Mouse (Mus musculus) embryo, embryonic 11.5 days (tissue): ENCODE results near the gene Acsm5.

Experiments
- DNase-seq: peaks from one replicate; pipeline ENCODE4 v3.0.0-alpha.2; 2012; ENCODE audit warnings: low read depth, low spot score

Acsm5 gene

DNA sequence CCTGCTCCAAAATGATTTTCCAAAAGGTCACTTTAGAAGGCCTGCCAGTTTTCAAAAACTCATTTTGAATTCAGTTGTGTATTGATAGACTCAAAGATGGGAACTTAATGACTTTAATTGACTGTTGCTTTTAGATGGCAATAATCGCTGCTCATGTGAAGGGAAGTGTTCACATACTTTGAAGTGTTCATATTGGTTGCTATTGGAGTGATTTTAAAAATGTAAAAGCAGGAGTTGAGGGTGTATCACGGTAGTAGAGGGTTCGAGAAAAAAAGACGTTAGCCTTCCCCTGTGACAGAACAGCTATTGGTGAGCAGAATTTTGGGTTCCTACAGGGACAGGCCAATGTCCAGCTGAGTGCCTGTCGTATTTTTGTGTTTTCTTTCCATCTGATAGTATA lies at the start of gene Acsm5:
Gene Acsm5 (plus strand): TSS at position 301 of the 400 bp plus-strand sequence.
- DNase-seq, result no peak

DNA sequence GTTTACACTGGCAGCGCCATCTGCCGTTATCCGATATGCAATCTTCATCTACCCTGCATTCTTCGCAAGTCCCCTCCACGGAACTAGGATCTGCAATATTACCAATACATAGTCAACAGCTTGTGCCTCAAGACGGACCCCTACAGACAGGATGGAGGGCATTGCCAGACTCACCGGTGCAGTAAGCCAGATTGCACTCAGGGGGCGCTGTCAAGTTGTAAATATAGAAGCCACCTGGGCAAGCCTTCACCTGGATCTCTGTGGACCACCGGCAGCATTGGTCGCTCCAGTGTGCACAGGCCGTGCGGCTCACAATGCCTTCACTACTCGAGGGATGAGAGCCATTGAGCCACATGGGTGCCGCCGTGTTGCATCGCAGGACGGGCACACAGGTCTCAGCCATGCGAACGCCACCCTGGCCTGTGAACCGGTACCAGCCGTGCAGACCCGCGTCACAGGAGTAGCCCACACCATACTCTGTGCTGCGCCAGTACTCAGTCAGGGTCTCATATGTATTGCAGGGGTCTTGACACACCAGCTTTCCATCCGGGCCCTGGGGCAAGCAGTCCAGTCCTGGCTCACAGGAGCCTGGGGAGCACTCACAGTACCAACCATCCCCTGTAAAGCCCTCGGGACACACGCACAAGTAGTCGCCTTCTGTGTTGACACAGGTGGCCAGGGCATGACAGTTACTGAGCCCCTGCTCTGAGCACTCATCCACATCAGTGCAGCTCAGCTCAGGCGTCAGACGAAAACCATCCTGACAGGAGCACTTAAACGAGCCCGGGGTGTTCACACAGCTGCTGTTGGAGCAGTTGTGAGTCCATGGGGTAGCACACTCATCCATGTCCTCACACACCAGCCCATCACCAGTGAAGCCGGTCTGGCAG lies 42.5 kb upstream of the Acsm5 start:
- DNase-seq, result no peak

DNA sequence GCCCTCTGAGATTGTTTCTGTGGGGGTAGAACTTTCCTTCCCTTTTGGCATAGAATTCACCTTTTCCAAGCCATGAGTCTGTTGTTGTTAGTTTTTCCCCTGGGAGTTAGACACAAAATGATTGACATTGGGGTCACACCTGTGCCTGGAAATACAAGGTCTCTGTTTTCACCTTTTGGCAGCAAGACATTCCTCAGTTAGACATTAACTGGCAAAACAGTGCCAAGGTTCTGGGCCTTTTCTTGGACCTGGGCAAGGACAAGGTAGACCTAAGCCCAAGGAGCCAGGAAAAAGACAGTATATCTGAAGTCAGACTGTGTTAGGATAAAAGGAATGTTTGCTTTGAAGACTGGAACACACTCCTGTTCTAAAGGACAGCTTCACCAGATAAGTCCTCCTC lies 40.0 kb upstream of the Acsm5 start, which contains the start of gene Umod:
Gene Umod (minus strand): TSS at position 27 of the 400 bp plus-strand sequence.
- no peak for DNase-seq

DNA sequence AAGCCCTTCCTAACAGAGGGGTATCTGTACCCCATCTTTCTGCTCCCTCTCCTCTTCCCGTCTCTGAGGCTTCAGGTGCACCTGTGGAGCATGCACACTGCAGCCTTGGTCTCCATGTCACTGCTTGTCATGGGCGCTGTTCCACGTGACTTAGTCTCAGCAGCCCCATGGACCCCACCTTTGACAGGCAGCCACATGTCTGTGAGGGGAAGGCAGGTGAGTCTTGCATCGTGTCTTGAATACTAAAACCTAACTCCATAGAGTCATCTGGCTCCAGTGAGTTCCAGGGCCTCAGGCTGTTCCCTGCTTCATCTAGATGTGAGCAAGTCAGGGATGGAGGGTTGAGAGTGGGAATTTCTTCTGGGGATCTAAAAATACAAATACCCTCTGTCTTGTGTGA lies 35.1 kb upstream of the Acsm5 start:
- DNase-seq, result no peak

DNA sequence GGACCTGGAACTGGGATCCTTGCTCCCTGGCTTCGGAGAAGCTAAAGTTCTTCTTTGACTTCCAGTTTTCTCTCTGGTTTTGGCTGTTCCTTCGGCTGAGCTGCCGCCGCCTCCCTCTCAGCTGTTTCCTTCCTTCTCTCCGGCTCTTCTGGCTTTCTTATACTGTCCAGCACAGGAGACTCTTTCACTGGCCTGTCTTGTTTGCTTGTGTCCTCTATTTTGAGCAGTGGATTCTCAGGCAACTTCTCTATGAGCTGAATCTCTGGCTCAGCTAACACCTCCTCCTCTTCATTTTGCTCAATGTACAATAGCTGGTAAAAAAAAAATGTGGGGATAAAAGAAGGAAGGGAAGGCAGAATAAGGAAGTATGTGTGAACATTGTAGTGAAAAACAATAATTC lies 32.6 kb upstream of the Acsm5 start:
- DNase-seq, result no peak

DNA sequence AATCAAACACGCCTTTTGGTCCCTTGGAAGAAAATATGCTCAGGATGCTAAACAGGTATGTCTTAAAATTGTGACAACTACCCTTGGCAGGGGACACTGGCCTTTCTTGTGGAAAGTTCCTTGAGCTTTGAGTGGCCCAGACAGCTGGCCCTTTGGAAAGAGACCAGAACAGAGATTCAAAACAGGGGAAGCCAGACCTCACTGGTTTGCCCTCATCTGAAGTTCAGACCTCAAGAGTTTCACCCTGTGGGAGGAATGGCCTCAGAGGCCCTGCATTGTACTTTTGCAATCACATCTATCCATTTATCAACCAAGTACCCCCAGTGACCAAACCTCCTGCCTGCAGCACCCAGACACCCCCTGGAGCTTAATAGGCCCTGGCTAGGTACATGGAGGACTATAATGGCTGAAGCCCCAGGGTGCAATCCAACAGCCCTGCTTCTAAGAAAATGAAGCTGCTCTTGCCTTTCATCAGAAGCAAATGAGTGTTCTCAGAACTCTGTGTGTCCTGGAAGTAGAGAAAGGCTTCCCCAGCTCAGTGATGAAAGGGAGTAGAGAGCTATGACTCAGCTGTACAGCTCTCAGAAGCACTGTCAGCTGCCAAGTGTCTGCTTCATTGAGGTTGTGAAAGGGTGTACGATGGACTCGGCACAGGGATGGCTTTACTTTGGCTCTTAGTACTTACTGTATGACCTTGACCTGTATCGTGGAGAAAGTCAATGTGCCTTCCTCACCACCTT lies 29.1 kb upstream of the Acsm5 start:
- DNase-seq, result no peak

DNA sequence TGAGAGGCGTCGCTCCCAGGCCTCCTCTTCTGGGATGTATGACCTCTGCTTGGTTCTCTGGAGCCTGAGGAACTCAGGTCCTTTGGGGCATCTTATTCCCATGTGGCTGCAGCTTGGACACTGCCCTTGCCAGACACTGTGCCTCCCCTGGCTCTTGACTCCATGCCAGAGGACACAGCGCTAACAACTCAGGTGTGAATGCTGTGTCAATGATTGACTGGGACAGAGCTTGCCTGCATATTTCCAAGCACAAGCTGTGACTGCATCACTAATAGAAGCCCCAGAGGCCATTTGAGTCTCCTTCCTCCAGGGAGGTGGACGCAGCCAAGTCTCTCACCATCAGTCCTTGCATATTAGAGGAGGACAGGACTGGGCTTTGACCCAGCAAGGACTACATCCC lies 8.1 kb upstream of the Acsm5 start:
- no peak for DNase-seq

DNA sequence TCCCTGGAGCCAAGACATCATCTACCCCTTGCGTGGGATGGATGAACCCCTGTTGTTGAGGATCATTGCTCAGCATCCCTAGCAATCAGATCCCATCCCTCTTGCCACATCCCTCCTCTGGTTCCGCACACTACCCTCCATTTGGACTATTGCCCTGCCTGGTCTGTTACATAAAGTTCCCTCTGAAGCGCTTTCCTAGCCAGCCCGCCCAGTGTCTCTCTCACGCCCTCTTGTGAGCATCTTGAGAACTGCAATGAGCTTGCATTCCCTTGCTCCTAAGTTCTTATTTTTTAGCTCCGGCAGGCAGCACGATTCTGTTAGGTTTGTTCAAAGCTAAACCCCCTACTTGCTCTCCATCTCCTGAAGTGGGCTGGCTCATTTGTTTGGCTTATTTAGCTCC lies 6.2 kb upstream of the Acsm5 start:
- peak; percentile 39 for DNase-seq

DNA sequence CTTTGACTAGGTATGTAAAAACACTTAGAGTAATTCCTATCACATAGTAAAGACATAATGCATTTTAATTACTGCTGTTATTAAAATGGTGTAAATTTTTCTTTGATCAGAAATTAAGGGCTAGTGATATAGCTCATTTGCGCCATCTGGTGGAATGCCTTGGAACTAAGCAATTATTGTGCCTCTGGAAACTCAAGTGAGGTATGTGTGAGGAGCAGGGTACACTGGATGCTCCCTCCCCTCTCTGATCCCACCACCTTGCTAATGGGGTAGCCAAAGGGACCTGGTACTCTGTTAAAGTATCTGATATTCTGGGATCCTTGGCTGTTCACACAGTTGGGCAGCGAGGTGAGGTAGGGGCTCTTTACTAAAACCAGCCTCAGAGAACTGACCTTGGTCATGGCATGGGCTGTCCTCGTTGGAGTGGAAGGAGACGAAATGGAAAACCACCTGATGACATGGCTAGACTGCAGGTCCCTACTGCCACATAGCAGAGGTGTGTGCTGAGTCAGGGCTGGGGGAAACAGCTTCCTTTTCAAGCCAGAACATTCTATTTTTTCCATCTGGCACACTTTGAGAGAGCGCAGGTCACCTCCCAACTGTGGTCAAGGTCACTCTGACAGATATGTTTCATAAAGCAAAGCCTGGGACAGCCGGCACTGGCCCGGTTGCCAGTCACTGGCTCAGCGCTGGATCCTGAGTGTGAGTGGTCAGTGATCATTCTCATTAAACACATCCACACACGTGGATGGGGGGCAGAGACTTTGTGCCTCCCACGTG lies 3.6 kb upstream of the Acsm5 start:
- peak; percentile 7 for DNase-seq

DNA sequence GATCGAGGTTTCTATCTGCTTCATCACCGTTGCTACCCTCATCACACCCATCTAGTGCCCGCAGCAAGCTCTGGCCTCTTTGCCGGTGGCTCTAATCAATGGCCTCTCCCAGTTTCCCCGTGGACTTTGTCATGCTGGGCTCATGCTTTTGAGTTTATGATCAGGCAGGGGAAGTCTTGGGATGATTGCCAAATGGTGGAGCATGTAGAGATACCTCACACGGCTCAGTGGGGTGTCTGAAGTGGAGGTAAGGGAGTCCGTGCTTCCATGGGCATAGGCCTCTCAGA lies 3.0 kb upstream of the Acsm5 start:
- no peak for DNase-seq

DNA sequence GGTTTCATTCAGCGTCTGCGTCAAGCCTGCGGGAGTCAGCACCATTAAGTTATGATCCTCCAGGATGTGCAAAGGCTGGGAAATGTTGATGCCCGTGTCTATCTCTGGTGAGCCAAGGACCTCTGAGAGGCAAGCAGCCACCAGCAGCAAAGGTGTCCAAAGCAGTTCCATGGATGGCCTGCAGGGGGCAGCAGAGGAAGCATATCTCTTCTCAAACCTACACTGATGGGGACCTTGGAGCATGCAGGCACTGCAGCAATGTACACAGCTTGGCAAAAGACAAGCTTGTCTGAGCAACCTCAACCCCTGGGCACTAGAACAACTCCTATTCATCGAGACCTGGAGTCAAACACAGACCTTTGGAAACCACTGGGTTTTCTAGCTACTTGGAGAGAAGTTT lies 391 bp downstream of the Acsm5 start:
- peak; percentile 26 for DNase-seq

DNA sequence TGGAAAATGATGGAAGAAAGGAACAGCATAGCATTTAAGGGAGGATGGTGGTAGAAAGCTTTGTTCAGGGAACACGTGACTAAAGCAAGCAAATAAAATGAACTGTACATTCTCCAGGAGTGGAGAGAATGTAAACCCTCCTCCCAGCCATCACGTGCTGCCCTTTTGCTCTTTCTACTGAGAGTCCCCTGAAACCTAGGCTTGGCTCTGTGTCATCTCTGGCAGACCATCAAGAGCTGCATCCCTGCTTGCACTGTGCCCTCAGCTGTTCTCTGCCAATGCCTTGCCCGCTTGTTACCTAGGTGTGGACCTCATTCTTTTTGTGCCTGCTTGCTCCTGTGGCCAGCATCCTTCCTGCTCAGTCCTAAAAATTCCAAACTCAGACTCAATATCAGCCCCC lies 2.6 kb downstream of the Acsm5 start:
- DNase-seq, result no peak

DNA sequence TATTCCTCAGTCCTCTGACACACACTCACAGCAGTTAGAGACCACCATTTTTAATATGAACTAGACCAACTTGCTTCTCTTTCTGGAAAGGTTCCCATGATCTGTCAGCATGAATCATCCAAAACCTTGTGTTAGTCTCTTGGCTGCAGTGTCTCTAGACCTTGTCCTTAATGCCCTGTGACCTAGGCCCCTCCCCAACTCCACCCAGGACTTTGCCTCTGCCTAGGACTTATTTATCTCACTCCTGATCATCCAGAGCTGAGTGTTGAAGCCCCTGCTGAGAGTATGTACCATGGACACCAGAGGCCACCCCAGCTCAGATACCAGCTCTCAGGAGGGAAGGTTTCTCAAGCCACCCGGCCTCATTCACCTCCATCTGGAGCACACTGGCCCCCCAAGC lies 3.1 kb downstream of the Acsm5 start:
- DNase-seq, result no peak

DNA sequence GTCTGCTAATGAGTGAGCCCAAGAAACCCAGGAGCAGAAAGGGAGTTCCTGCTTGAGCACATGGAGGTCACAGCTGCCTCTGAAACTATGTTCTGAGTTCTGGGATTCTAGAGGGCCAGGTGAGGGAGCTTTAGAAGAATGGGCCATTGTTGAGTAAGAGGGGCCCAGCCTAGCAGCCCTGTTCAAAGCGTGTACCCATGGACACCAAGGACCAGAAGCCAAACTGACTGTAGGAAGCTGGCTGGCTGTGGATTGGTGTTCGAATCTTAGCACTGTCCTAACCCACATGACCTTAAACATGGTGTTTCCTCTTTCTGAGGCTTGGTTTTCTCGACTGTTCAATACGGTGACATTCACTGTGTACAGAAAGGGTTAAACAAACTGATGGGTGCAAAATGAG lies 4.1 kb downstream of the Acsm5 start, which contains the start of gene Pdilt:
Gene Pdilt (minus strand): TSS at position 101 of the 400 bp plus-strand sequence.
- DNase-seq, result no peak

DNA sequence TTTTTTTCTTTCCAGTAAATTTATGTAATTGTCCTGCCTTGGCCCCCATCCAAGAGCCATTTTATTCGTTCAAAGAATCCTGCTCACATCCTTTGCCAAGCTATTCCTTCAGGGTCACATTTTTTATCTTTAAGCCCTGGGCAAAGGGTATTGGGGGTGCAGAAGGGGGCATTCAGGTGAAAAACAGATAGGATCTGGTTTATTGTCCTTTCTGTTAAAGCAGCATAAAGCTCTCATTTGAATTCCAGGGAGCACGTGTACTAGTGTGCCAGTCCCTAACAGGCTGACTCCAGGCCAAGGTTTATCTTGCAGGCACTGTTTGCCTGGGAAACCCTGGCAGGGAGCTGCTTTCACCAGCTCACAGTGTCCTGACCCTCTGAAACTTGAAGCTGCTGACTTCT lies 6.6 kb downstream of the Acsm5 start:
- no peak for DNase-seq

DNA sequence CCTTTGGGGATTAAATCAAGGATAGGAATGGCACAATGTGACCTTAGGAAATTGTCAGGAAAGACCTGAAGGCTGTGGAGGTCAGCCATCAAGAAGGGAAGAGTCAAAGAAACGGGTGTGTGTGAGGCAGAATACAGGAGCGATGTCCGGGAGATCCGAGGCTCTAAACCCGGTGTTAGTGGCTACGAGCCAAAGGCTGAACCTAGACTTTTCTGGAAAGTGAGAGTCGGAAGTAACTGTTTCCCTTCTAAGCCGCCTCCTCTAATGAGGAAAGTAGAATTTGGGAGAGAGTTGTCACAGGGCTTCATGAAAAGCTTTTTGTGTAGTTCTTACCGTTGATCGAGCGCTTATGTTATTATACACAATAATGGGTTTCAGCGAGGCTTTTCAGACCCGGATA lies 7.2 kb downstream of the Acsm5 start:
- no peak for DNase-seq

DNA sequence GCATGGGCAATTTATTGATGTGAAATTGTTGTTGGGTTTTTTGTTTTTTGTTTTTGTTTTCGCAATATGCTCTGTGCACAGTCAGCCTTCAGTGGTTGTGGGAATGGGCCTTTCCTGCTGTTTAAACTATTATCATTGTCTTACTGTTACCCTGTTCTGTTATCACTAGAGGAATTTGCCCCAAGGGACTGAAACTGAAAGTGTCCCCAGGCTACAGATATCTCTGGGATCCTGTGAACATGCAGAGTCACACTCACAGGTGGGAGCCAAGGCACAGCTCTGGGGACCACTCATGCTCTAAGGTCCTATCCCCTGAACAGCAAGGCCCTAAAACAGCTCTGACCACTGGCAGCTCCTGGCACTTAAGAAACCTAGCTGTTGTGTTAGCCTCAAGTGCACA lies 7.9 kb downstream of the Acsm5 start:
- DNase-seq, result no peak

DNA sequence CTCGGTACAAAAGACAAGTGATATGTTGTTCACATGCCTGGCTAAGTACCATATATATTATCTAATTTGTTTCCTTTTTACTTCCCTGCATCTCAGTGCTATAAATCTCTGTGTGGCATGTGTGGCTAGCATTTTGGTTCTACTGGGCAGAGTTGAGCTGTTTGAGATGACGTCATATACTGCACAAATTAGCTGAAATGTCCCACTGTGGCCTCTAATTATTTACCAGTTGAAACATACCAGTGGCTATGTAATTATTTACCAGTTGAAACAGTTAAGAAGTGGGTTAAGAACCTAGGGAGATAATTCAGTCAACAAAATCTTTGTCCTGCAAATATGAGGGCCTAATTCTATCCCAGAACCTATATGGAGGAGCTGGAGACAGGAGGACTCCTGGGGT lies 8.3 kb downstream of the Acsm5 start:
- no peak for DNase-seq

DNA sequence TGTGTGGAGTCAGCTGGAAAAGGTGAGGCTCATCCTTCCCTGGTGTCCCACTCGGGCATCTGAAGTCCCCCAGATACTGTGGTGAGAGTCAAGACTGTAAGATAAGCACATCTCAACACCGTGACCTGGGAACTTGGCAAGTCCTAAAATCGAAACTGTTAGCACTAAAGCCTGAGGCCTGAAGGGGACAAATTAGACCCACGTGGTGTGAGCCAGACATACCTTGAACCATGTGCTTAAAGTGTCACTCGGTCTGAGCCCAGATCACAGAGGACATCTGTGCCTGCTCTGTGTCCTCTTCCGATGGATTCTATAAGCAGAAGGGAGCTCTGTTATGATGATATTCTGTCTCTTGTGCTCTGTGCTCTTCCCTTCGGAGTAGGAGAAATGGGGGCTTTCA lies 9.4 kb downstream of the Acsm5 start:
- DNase-seq, result no peak

DNA sequence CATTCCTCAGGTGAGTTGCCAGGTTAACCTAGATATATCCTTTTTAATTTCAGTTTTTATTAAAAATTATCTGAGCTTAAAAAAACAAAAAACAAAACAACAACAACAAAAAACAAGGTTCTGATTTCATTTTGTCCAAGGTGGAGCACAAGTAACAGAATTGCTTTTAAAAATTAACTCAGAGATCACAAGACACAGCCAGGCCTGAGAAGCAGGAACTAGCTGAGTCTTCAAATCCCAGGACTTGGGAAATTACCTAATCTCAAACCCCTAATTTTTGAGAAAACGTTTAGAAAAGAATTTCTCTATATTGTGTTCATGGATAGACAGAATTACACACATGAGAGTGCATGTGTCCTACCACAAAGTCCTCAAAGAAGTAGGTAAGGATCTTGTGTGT lies 13.7 kb downstream of the Acsm5 start:
- DNase-seq, result no peak

DNA sequence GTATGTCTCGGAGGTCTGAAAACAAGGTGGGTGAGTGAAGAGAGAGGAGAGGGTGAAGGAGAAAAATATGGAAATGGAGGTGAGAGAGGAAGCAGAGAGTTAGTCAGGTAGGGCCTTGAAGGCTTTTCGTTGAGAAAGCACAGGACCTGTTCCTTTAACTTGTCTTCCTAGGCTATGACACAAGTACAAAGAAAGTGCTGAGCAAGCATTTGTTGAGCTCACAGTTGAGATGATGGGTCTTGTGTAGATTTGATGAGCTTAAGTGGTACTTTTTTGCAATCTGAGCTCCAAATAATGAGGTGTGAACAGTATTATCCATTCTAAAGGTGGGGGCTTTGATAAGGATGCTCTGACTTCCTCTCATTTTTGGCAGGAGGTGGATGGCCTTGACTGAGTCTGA lies 15.1 kb downstream of the Acsm5 start:
- no peak for DNase-seq

DNA sequence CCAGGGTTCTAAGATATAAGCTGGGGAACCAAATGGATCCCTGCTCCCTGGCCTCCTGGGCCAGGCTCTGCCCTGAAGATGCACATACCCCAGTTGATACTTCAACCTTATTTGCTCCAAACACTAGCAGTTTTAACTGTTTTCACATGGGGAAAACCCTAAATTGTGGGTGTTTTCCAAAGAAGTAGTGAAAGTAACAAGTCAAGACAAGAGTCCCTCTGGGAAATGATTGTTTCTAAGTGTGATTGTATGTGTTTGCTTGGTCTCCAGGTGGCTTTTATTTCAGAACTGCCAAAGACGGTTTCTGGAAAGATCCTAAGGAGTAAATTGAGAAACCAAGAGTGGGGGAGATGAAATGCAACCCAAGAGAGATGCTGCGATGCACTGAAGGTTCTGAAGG lies 23.2 kb downstream of the Acsm5 start:
- DNase-seq, result no peak
